Mouse (Mus musculus): ENCODE data around the gene Esm1.

GRCm38 (mm10) chr13:113242129-113242528 lies 32.7 kb downstream of the Esm1 start:
- TF ChIP-seq E2F4 (IDR thresholded peaks at IDR 0.05; ENCODE audit: insufficient read depth) (no peak), POLR2A (IDR thresholded peaks at IDR 0.05; ENCODE audit: insufficient read length, low read depth) (no peak), MAX (IDR thresholded peaks at IDR 0.05; ENCODE audit: low read depth) (no peak)
